Mouse (Mus musculus): ENCODE data around the gene Psma4.

Gene Psma4

GRCm38 (mm10) chr9:54990362-54990761, 39.8 kb downstream of the Psma4 start:
- DNase-seq, result no peak

- no peak for DNase-seq
Observed at GRCm38 (mm10) chr9:54994381-54994780, 43.8 kb downstream of the Psma4 start.

GRCm38 (mm10) chr9:54995645-54996044, 45.1 kb downstream of the Psma4 start:
- no peak for DNase-seq

- no peak for DNase-seq
Observed at GRCm38 (mm10) chr9:55003609-55004008, 53.0 kb downstream of the Psma4 start.
